Mouse (Mus musculus) hindbrain, embryonic 15.5 days (tissue): ENCODE results near the gene Gprc5d. TPM values are rescaled to one million over a fixed set of nuclear protein-coding genes. Genes with fewer than 3 reads are reported as not detected.

ENCODE experiments used
- ATAC-seq: fragments of 200-750 bp; cut with Nextera tagmentation; 2 replicates; pipeline ENCODE4 v1.8.0; 2017; ENCODE audit warnings: low read depth, moderate number of reproducible peaks, moderate TSS enrichment; ENCODE audit not compliant: low FRiP score
- H3K27ac ChIP-seq: fragments of 300-500 bp; sonication (generic); replicated peaks from 2 replicates; pipeline ENCODE4 v1.5.1; 2015; ENCODE audit warnings: mild to moderate bottlenecking, inconsistent platforms
- H3K27me3 ChIP-seq: fragments of 300-500 bp; sonication (generic); 2 replicates; pipeline ENCODE4 v1.6.1; 2015; ENCODE audit warnings: control low read depth, inconsistent platforms
- H3K36me3 ChIP-seq: fragments of 300-500 bp; sonication (generic); 2 replicates; pipeline ENCODE4 v1.6.1; 2015; ENCODE audit warnings: control low read depth, inconsistent platforms
- H3K4me1 ChIP-seq: fragments of 300-500 bp; sonication (generic); replicated peaks from 2 replicates; pipeline ENCODE4 v1.6.1; 2015; ENCODE audit warnings: control low read depth, inconsistent platforms
- H3K4me2 ChIP-seq: fragments of 300-500 bp; sonication (generic); 2 replicates; pipeline ENCODE4 v1.6.1; 2015; ENCODE audit warnings: moderate library complexity, mild to moderate bottlenecking, inconsistent platforms
- H3K4me3 ChIP-seq: fragments of 300-500 bp; sonication (generic); 2 replicates; pipeline ENCODE4 v1.5.1; 2015; ENCODE audit warnings: mild to moderate bottlenecking, inconsistent platforms
- H3K9ac ChIP-seq: fragments of 300-500 bp; sonication (generic); 2 replicates; pipeline ENCODE4 v1.6.1; 2015; ENCODE audit warnings: inconsistent platforms
- H3K9me3 ChIP-seq: fragments of 300-500 bp; sonication (generic); 2 replicates; pipeline ENCODE4 v1.6.1; 2016; ENCODE audit warnings: control low read depth, inconsistent platforms
- WGBS: fragments of 180-500 bp; shearing (Covaris S2); methylation state at CpG from one replicate; pipeline ENCODE4 v1.1.7; 2015; 5-methylcytosine and 5-hydroxymethylcytosine counted together
- polyA plus RNA-seq: library from polyadenylated mRNA; unstranded; fragments of >200 nt; fragmentation: Nextera tagmentation; extraction: Ambion mirVana; gene quantifications from 2 replicates; pipeline ENCODE4 v1.2.1, GENCODE M21; 2015

The Gprc5d gene
- polyA plus RNA-seq = not detected in 2 replicates

- ATAC-seq = no peak
- H3K9ac ChIP-seq = no peak within 1 kb of the TSS
- H3K4me2 ChIP-seq = no peak within 1 kb of the TSS
- H3K9me3 ChIP-seq = no peaks in the 10 kb centered on the region
- 93% methylated on average over 5 of the region's 5 CpGs for WGBS
- H3K27me3 ChIP-seq = no peaks in the 10 kb centered on the region
- H3K27ac ChIP-seq = no peak within 1 kb of the TSS
- H3K4me3 ChIP-seq = no peak within 1 kb of the TSS
- no peaks in the 10 kb centered on the region for H3K36me3 ChIP-seq
- no peaks in the 10 kb centered on the region for H3K4me1 ChIP-seq
These were observed at the start of gene Gprc5d for GRCm38 (mm10) chr6:135118183-135118582. Gene Gprc5d, minus strand, starts transcription at chr6:135118283.

DNA sequence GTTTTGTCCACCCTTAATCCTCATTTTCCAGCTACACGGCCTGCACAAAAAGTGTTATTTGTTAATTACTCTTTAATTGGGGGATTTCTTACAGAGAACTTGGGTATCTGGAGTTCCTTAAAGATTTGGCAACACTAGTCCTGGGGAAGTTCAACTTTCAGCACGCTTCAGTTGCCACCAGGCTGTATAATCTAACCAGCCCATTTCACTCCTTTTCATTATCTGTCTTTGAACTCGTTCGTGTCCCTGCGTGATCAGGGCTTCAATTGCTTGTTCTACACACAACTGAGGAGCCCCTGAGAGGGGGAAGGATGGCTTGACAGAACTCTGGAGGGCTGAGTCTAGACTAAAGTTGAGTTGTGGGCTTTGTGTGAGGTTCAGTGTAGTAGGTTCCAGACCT, 48.6 kb upstream of the Gprc5d start:
- no peaks in the 10 kb centered on the region for H3K9me3 ChIP-seq
- 0 out of 2 replicates have a peak, but pooled peaks cover 3% of the 10 kb centered on the region for H3K27me3 ChIP-seq
- H3K4me3 ChIP-seq = no peak overlapping the region
- H3K4me1 ChIP-seq = peaks cover 13% of the 10 kb centered on the region; the same call in 1 of the 2 replicates
- H3K4me2 ChIP-seq = no peak overlapping the region
- H3K9ac ChIP-seq = no peak overlapping the region
- no peak overlapping the region for H3K27ac ChIP-seq
- H3K36me3 ChIP-seq = no peaks in the 10 kb centered on the region
- ATAC-seq = no peak
- WGBS = 53% methylated on average over 5 of the region's 5 CpGs

DNA sequence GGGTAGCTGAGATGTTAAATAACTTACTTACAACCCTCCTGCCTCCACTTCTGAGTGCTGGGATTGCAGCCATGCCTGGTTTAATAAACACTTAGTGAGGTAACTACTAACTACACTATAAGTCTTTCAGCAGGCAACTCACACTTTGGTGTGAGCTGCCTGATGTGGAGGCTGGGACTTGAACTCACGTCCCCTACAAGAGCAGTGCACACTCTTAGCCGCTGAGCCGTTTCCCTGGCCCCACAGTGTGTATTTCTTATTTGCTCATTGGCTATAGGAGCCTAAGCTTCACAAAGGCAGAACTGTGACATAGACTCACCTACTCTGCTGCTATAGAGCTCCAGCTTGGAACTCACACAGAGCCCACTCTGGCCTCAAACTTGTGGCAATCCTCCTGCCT, 48.2 kb upstream of the Gprc5d start:
- no peak overlapping the region for H3K4me3 ChIP-seq
- no peak overlapping the region for H3K4me2 ChIP-seq
- no peak overlapping the region for H3K9ac ChIP-seq
- H3K9me3 ChIP-seq = no peaks in the 10 kb centered on the region
- 94% methylated on average over 3 of the region's 3 CpGs for WGBS
- H3K36me3 ChIP-seq = no peaks in the 10 kb centered on the region
- no peak overlapping the region for H3K27ac ChIP-seq
- 0 out of 2 replicates have a peak, but pooled peaks cover 3% of the 10 kb centered on the region for H3K27me3 ChIP-seq
- peaks cover 13% of the 10 kb centered on the region; the same call in 1 of the 2 replicates for H3K4me1 ChIP-seq
- no peak for ATAC-seq

- WGBS = 83% methylated on average over 2 of the region's 2 CpGs
- H3K27ac ChIP-seq = no peak overlapping the region
- H3K9me3 ChIP-seq = no peaks in the 10 kb centered on the region
- no peak overlapping the region for H3K9ac ChIP-seq
- peaks cover 13% of the 10 kb centered on the region; the same call in 1 of the 2 replicates for H3K4me1 ChIP-seq
- no peak overlapping the region for H3K4me2 ChIP-seq
- H3K27me3 ChIP-seq = 0 out of 2 replicates have a peak, but pooled peaks cover 3% of the 10 kb centered on the region
- H3K36me3 ChIP-seq = no peaks in the 10 kb centered on the region
- H3K4me3 ChIP-seq = no peak overlapping the region
- ATAC-seq = no peak
These were observed 47.6 kb upstream of the Gprc5d start for GRCm38 (mm10) chr6:135165706-135166105.

DNA sequence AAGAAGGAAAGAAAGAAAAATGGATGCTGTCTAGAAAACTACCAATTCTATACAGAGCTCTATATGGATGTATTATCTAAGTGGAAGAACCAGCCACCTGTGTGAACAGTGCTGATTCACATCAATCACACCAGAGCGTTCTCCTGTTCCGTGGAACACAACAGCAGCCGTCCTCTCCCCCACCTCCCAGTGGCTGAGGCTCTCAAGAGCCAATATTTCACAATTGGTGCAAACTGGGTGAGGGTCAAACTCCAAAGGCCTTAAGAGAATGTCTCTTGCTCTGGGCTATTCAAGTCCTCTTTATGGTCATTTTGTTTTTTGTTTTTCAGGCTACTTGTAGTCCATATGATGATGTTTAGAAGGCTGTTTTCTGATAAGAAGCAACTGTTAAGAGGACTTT, 47.1 kb upstream of the Gprc5d start:
- Histone ChIP-seq H3K9me3 (no peaks in the 10 kb centered on the region), H3K36me3 (no peaks in the 10 kb centered on the region), H3K4me1 (peaks cover 13% of the 10 kb centered on the region; the same call in 1 of the 2 replicates), H3K27ac (no peak overlapping the region), H3K27me3 (0 out of 2 replicates have a peak, but pooled peaks cover 3% of the 10 kb centered on the region), H3K4me2 (no peak overlapping the region), H3K9ac (no peak overlapping the region), H3K4me3 (no peak overlapping the region)
- ATAC-seq = no peak
- WGBS = 65% methylated on average over 3 of the region's 3 CpGs

GRCm38 (mm10) chr6:135162861-135163260, 44.8 kb upstream of the Gprc5d start:
- no peaks in the 10 kb centered on the region for H3K9me3 ChIP-seq
- no peak for ATAC-seq
- H3K36me3 ChIP-seq = no peaks in the 10 kb centered on the region
- no peak overlapping the region for H3K27ac ChIP-seq
- WGBS = 79% methylated on average over 4 of the region's 4 CpGs
- H3K4me2 ChIP-seq = no peak overlapping the region
- no peak overlapping the region for H3K4me3 ChIP-seq
- no peak overlapping the region for H3K9ac ChIP-seq
- H3K4me1 ChIP-seq = 0 out of 2 replicates have a peak, but pooled peaks cover 6% of the 10 kb centered on the region
- H3K27me3 ChIP-seq = no peaks in the 10 kb centered on the region

DNA sequence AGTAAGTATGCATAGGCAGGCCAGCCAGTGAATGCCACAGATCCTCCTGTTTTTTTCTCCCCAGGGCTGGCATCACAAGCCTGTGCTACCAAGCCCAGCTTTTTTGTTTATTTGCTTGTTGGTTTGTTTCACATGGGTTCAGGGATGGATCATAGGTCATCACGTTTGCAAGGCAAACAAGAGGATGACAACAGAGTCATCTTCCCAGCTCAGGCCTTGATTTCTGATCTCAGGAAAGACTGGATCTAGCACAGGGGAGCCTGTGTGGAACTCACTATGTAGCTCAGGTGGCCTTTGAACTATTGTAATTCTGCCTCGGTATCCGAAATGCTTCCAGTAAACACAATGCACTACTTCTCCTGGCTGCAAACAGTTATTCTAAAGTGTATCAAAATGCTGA, 44.2 kb upstream of the Gprc5d start:
- Histone ChIP-seq H3K9ac (no peak overlapping the region), H3K4me1 (0 out of 2 replicates have a peak, but pooled peaks cover 2% of the 10 kb centered on the region), H3K4me2 (no peak overlapping the region), H3K27ac (no peak overlapping the region), H3K9me3 (no peaks in the 10 kb centered on the region), H3K27me3 (no peaks in the 10 kb centered on the region), H3K36me3 (no peaks in the 10 kb centered on the region), H3K4me3 (no peak overlapping the region)
- ATAC-seq = no peak
- whole genome bisulfite sequencing = 87% methylated on average over 3 of the region's 3 CpGs

DNA sequence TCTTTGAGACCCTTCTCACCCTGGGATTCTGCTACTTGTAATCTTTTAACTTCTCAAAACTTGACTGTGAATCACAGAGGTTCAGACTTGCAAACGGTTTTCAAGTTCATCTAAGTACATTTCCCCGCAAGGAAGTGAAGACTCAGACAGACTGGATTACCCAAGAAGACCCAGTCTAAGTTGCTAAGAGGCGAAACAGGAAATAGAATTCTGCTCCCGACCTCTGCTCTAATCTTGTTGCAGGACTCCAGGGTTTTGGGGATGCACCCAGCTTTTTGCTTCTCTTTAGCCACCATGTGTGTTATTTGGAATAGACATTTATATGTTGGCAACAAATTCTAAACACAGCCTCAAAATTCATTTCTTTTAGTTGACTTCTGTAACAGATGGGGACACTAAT, 43.3 kb upstream of the Gprc5d start:
- H3K36me3 ChIP-seq = no peaks in the 10 kb centered on the region
- WGBS = 79% methylated on average over 4 of the region's 4 CpGs
- H3K27me3 ChIP-seq = no peaks in the 10 kb centered on the region
- no peak overlapping the region for H3K4me2 ChIP-seq
- no peaks in the 10 kb centered on the region for H3K4me1 ChIP-seq
- no peak overlapping the region for H3K9ac ChIP-seq
- H3K27ac ChIP-seq = no peak overlapping the region
- H3K4me3 ChIP-seq = no peak overlapping the region
- ATAC-seq = no peak
- no peaks in the 10 kb centered on the region for H3K9me3 ChIP-seq

GRCm38 (mm10) chr6:135158509-135158908, 40.4 kb upstream of the Gprc5d start:
- Histone ChIP-seq H3K36me3 (no peaks in the 10 kb centered on the region), H3K27me3 (no peaks in the 10 kb centered on the region), H3K9me3 (no peaks in the 10 kb centered on the region), H3K4me3 (no peak overlapping the region), H3K27ac (no peak overlapping the region), H3K4me1 (no peaks in the 10 kb centered on the region), H3K4me2 (no peak overlapping the region), H3K9ac (no peak overlapping the region)
- WGBS = 31% methylated on average over 4 of the region's 4 CpGs
- ATAC-seq = no peak

- Histone ChIP-seq H3K9ac (no peak overlapping the region), H3K4me2 (no peak overlapping the region), H3K27ac (no peak overlapping the region), H3K4me1 (no peaks in the 10 kb centered on the region), H3K4me3 (no peak overlapping the region), H3K9me3 (no peaks in the 10 kb centered on the region), H3K27me3 (no peaks in the 10 kb centered on the region), H3K36me3 (no peaks in the 10 kb centered on the region)
- ATAC-seq = no peak
- WGBS = 78% methylated on average over 4 of the region's 4 CpGs
These were observed 39.4 kb upstream of the Gprc5d start for GRCm38 (mm10) chr6:135157496-135157895.

DNA sequence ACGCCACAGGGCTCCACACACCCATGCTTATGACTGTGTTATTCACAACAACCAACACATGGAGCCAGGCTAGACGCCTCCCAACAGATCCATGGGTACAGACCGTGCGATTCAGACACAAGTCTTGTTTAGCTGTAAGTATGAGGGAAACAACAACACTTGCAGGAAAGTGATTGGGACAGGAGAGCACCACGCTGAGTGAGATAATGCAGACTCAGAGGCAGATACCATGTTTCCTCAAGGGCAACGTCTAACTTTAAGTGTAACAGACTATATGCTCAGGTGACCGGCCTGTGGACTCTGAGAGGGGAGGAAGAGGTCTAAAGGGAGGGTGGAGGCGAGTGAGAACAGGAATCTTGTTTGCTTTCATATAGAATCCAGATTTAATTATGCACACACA, 38.5 kb upstream of the Gprc5d start:
- WGBS = 85% methylated on average over 8 of the region's 8 CpGs
- no peak for ATAC-seq

DNA sequence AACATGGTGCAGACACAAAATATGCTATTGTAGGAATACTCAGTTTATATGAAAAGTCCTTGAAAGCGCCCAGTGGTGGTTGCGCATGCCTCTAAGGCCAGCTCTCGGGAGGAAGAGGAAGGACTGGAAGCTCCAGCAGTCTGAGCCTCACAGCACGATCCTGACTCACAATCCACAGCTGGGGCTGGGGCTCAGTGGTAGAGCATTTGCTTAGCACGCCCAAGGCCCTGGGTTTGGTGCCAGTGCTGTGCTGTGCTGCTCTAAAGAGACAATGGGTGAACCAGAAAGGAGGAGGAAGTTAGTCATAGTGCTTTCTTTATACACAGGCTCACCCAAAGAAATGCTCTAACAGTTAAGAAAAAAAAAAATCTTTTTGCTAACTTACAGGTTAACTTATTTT, 35.6 kb upstream of the Gprc5d start:
- no peaks in the 10 kb centered on the region for H3K4me1 ChIP-seq
- no peaks in the 10 kb centered on the region for H3K9me3 ChIP-seq
- WGBS = 83% methylated on average over 5 of the region's 5 CpGs
- H3K4me2 ChIP-seq = no peak overlapping the region
- no peak overlapping the region for H3K27ac ChIP-seq
- no peaks in the 10 kb centered on the region for H3K36me3 ChIP-seq
- no peak overlapping the region for H3K9ac ChIP-seq
- ATAC-seq = no peak
- no peaks in the 10 kb centered on the region for H3K27me3 ChIP-seq
- H3K4me3 ChIP-seq = no peak overlapping the region

More for the DNA sequence above, 38.5 kb upstream of the Gprc5d start:
- no peak overlapping the region for H3K4me3 ChIP-seq
- no peak overlapping the region for H3K9ac ChIP-seq
- no peaks in the 10 kb centered on the region for H3K27me3 ChIP-seq
- H3K27ac ChIP-seq = no peak overlapping the region
- H3K4me1 ChIP-seq = no peaks in the 10 kb centered on the region
- H3K9me3 ChIP-seq = no peaks in the 10 kb centered on the region
- H3K4me2 ChIP-seq = no peak overlapping the region
- H3K36me3 ChIP-seq = no peaks in the 10 kb centered on the region

DNA sequence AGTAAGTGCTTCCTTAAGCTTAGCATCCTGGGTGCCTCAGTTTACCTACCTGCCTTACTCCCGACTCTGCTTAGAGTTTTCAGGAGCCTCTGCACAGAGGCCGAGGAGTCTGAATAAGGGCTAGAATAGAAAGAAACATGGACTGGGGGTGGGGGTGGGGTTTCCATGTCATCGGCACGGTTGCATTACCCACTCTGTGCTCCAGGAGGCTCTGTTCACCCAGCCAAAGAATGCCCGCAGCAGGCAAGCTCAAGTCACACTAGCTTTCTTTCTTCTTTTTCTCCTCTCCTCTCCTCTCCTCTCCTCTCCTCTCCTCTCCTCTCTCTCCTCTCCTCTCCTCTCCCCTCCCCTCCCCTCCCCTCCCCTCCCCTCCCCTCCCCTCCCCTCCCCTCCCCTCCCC, 32.2 kb upstream of the Gprc5d start:
- no peak overlapping the region for H3K4me3 ChIP-seq
- no peaks in the 10 kb centered on the region for H3K4me1 ChIP-seq
- no peak overlapping the region for H3K27ac ChIP-seq
- 35% methylated on average over 5 of the region's 5 CpGs for WGBS
- no peak for ATAC-seq
- H3K27me3 ChIP-seq = no peaks in the 10 kb centered on the region
- H3K9me3 ChIP-seq = no peaks in the 10 kb centered on the region
- H3K36me3 ChIP-seq = no peaks in the 10 kb centered on the region
- no peak overlapping the region for H3K4me2 ChIP-seq
- no peak overlapping the region for H3K9ac ChIP-seq
